Mouse (Mus musculus): ENCODE measurements around the gene Lcn5. TPM values are rescaled to one million over a fixed set of nuclear protein-coding genes. Genes with fewer than 3 reads are reported as not detected.

The Lcn5 gene
- polyA plus RNA-seq (2021; fragmentation: Nextera tagmentation) = not detected in 2 replicates
- long read RNA-seq, experiment 1 = 0 reads
- long read RNA-seq, experiment 2 = 0 reads

DNA sequence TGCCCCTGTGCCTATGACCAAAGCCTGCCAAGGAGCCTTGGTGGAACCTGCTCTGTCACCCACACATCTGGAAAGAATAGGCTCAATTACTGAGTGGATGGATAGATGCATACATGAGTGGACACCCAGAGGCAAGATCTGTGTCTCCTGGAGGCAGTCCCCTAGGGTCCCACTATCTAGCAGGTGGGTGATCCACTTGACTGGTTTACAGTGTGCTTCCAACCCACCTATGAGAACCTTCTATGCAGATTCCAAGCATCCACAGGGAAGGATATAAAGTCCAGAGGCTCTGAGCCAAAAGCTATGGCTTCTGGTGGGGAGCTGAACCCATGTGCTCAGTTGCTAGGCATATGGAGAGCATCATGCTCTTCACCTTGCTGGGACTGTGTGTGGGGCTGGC, at the start of gene Lcn5:
Lcn5 (plus strand) TSS at position 301 of the 400 bp plus-strand sequence.

DNA sequence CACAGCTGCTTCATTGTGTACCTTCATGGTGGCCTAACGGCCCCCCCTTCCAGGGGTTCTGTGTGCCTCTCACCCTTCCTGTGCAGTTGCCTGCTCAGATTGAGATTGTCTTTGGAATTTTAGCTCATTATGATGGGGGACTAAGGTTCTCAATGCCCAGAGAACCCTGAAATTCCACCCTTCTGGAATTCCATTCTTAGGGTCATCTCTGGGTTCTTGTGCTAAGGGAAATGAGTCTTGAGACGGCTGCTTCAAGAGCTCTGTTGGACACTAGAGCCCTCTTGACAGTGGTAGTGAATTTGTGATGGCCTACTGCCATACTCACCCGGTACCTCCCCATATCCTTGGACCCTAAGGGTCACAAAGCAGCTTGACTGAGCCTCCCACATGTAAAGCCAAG, 40.2 kb upstream of the Lcn5 start, which contains the start of gene Ccdc183:
Ccdc183 (minus strand) TSS at position 101 of the 400 bp plus-strand sequence.

DNA sequence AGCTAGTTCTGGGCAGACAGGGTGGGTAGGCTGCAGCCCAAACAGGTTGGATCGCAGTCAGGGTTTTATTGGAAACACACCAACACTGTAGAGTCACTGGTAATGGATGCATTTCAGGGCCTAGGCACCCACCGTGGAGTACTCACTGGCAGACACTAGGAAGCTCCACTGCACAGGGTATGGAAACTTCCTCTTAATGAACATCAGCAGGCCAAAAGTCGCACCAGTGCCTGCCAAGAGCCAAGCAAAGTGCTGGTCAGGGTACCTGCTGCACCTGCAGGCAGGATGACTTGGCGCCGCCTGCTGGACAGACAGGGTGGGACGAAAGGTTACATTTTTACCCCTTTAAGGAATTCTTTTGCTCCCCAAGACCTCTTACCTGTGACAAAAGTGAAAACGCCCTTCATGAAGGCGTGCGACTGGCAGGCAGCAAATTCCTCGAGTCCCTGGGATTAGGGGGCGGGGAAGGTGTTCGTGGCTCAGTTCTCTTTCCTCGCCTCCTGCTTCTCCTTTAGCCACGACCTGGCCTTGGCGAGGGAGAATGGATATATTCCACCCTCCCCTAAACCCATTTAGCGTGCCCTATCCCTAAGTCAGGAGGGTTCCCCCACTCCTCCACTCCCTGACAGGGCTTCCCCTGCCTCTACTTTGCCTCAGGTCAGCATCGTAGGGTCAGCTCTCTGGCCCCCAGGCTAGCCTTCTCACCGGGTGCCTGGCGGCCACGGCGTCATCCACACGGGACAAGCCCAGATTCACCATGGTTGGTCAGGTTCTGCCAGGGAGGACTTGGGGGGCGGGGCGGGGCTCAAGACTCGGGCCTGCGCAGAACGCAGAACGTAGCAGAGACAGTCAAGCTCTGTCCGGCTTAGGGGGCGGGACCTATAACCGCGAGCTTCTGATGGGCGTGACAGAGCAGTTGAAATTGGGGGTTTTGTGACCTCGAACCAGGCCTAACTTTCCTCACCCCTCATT, 36.2 kb upstream of the Lcn5 start, which contains the start of gene Tmem141:
Tmem141 (minus strand) TSS at position 777 of the 972 bp plus-strand sequence.

DNA sequence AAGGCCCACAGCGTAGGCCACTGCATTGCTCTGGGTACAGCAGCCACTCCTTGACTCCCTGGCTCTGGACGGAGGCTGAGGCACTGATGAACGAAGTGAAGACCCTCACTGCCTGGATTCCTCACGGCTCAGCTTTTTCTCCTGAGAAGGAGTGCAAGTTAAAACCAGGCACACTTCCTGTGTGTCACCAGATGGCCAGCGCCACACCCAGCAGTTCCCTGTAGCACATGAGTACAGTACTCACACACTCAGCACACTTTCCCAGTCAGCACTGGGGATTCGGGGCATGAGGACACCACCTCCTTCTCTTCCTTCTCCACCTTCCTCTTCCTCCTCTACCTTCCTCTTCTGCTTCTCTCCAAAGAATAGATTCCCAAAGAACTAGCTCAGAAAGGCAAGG, 29.9 kb upstream of the Lcn5 start, which contains the start of gene Fcna:
Fcna (minus strand) TSS at position 220 of the 400 bp plus-strand sequence.

DNA sequence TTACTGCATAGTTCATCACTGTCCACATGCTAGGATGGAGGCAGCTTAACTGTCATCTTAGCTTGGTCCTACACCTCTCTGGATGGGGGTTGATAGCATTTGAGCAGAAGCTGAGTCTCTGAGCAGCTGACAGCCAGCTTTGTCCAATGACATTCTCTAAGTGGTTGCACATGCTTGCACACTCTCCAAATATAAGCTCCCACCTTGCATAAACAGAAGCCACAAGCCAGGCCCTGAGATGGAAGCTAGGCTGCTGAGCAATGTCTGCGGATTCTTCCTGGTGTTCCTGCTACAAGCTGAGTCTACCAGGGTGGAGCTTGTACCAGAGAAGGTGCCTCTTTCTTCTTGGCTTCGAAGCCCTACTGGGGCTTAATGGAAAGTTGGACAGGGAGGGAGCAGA, 4.8 kb upstream of the Lcn5 start, which contains the start of gene Lcn8:
Lcn8 (plus strand) TSS at position 219 of the 400 bp plus-strand sequence.

DNA sequence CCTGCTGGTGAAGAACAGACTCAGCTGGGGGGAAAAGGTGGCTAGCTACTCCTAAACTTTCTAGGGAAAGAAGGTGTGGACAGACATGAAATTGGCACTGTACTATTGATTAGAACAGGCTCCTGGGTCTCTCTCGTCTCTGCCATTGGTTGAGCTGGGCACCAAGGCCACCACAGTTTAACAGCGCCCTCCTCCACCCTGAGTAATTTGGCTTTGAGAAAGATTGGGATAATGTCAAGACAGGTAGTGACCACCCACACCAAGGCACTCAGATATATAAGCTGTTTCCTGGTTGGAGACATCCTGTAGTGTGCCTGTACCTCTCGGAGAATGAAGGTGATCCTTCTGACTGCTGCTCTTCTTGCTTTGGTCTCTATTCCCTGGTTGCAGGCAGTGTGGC, 18.7 kb downstream of the Lcn5 start, which contains the start of gene Lcn6:
Lcn6 (plus strand) TSS at position 301 of the 400 bp plus-strand sequence.

DNA sequence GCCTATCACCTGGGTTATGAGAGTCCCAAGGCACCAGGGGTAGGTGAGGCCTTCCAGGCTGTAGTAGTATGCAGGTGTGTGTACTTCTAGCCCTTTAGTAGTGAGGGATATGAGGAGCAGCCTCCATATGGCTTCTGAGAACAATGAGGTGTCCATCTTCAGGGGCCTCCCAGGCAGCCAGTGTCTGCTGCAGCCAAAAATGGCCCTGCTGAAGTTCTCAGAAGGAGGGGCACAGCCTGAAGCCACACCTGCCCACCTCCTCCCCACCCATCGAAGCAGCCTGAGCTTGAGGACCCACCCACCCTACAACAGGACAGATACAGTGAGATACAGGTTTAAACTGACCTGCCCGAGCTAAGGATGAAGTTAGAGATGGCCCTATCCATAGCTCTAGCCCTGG, 24.7 kb downstream of the Lcn5 start, which contains the start of gene Lcn10:
Lcn10 (plus strand) TSS at position 301 of the 400 bp plus-strand sequence.

DNA sequence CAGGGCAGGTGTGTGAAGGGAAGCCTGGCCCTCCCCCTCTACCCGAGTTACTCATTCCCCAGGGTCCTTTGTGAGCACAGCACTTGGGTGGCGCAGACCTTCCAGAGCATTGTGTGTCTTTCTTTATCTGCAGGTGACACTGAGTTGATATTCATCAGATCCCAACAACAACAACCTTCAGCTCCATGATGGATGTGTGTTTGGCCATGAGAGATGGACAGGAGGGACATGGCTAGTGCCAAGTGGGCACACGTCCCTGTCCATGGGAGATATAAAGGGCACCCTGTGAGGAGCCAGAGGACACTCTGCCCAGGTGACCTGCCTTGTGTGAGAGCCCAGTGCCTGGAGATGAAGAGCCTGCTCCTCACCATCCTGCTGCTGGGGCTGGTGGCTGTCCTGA, 42.0 kb downstream of the Lcn5 start, which contains the start of gene Obp2a:
Obp2a (plus strand) TSS at position 301 of the 400 bp plus-strand sequence.

DNA sequence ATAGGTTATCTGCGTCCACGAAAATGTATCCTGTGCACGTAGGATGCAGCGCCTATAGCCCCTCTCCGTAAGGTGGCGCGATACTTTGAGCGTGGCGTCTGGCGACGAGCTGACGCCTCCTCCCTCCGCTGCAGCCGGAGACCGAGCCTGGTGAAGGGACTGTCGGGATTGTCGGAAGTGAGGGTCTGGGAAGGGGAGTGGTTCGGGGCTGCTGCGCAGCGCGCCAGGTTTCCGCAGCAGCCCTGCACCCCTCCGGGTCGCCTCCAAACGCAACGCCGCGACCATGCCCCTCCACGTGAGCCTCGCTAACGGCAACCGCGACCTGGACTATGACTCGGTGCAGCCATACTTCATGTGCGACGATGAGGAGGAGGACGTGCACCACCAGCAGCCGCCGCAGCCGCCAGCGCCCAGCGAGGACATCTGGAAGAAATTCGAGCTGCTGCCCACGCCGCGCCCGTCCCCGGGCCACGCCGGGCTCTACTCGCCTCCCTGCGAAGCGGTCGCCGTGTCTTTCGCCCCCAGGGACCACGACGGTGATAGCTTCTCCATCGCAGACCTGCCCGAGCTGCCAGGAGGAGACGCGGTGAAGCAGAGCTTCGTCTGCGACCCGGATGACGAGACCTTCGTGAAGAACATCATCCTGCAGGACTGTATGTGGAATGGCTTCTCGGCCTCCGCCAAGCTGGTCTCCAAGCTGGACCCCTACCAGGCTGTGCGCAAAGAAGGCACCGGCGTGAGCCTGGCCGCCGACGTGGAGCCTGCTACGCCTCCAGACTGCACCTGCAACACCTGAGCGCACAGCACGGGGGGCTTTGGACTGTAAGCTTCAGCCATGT, 49.1 kb downstream of the Lcn5 start, which contains the start of gene Bmyc:
Bmyc (plus strand) TSS at position 97 of the 839 bp plus-strand sequence.

Other genes with a start within 250 kb of the Lcn5 start
- gene Fut7, start 234.7 kb upstream of the Lcn5 start, polyA plus RNA-seq (2021; fragmentation: Nextera tagmentation) = 0.06 and 0.20 TPM in 2 replicates
- gene Abca2, start 229.2 kb upstream of the Lcn5 start, polyA plus RNA-seq (2021; fragmentation: Nextera tagmentation) = 33.0 and 34.1 TPM in 2 replicates
- gene Clic3, start 201.1 kb upstream of the Lcn5 start, polyA plus RNA-seq (2021; fragmentation: Nextera tagmentation) = 0.70 and 9.1 TPM in 2 replicates
- gene Paxx, start 196.9 kb upstream of the Lcn5 start, polyA plus RNA-seq (2021; fragmentation: Nextera tagmentation) = 111 and 116 TPM in 2 replicates
- 2,394 and 5,724 TPM in 2 replicates for gene Ptgds, start 187.9 kb upstream of the Lcn5 start, polyA plus RNA-seq (2021; fragmentation: Nextera tagmentation)
- gene Lcn12, start 164.0 kb upstream of the Lcn5 start, polyA plus RNA-seq (2021; fragmentation: Nextera tagmentation) = not detected in 2 replicates
- 124 and 134 TPM in 2 replicates for gene Fbxw5, start 157.2 kb upstream of the Lcn5 start, polyA plus RNA-seq (2021; fragmentation: Nextera tagmentation)
- 1.8 and 2.0 TPM in 2 replicates for gene C8g, start 156.2 kb upstream of the Lcn5 start, polyA plus RNA-seq (2021; fragmentation: Nextera tagmentation)
- 9.9 and 10.3 TPM in 2 replicates for gene Traf2, start 111.0 kb upstream of the Lcn5 start, polyA plus RNA-seq (2021; fragmentation: Nextera tagmentation)
- gene Edf1, start 100.1 kb upstream of the Lcn5 start, polyA plus RNA-seq (2021; fragmentation: Nextera tagmentation) = 801 and 843 TPM in 2 replicates
- 25.8 and 27.1 TPM in 2 replicates for gene Mamdc4, start 83.1 kb upstream of the Lcn5 start, polyA plus RNA-seq (2021; fragmentation: Nextera tagmentation)
- gene Phpt1, start 82.7 kb upstream of the Lcn5 start, polyA plus RNA-seq (2021; fragmentation: Nextera tagmentation) = 151 and 165 TPM in 2 replicates
- gene Ajm1, start 76.2 kb upstream of the Lcn5 start, polyA plus RNA-seq (2021; fragmentation: Nextera tagmentation) = 13.5 and 18.7 TPM in 2 replicates
- gene Rabl6, start 49.4 kb upstream of the Lcn5 start, polyA plus RNA-seq (2021; fragmentation: Nextera tagmentation) = 58.2 and 69.1 TPM in 2 replicates
- 0.83 and 1.1 TPM in 2 replicates for gene Ccdc183, start 40.3 kb upstream of the Lcn5 start, polyA plus RNA-seq (2021; fragmentation: Nextera tagmentation)
- 44.7 and 48.2 TPM in 2 replicates for gene Tmem141, start 35.9 kb upstream of the Lcn5 start, polyA plus RNA-seq (2021; fragmentation: Nextera tagmentation)
- 0.33 and 0.40 TPM in 2 replicates for gene Fcna, start 29.9 kb upstream of the Lcn5 start, polyA plus RNA-seq (2021; fragmentation: Nextera tagmentation)
- gene Lcn8, start 4.8 kb upstream of the Lcn5 start, polyA plus RNA-seq (2021; fragmentation: Nextera tagmentation) = not detected in 2 replicates
- gene Lcn6, start 18.8 kb downstream of the Lcn5 start, polyA plus RNA-seq (2021; fragmentation: Nextera tagmentation) = not detected in 2 replicates
- not detected in 2 replicates for gene Lcn10, start 24.8 kb downstream of the Lcn5 start, polyA plus RNA-seq (2021; fragmentation: Nextera tagmentation)
- not detected in 2 replicates for gene Obp2a, start 42.1 kb downstream of the Lcn5 start, polyA plus RNA-seq (2021; fragmentation: Nextera tagmentation)
- gene Bmyc, start 48.8 kb downstream of the Lcn5 start, polyA plus RNA-seq (2021; fragmentation: Nextera tagmentation) = 212 and 245 TPM in 2 replicates
- not detected in 2 replicates for gene Obp2b, start 79.1 kb downstream of the Lcn5 start, polyA plus RNA-seq (2021; fragmentation: Nextera tagmentation)
- gene Lcn3, start 107.6 kb downstream of the Lcn5 start, polyA plus RNA-seq (2021; fragmentation: Nextera tagmentation) = not detected in 2 replicates
- not detected in 2 replicates for gene Lcn11, start 119.1 kb downstream of the Lcn5 start, polyA plus RNA-seq (2021; fragmentation: Nextera tagmentation)
- not detected in 2 replicates for gene Gm13539, start 124.3 kb downstream of the Lcn5 start, polyA plus RNA-seq (2021; fragmentation: Nextera tagmentation)
- gene Glt6d1, start 157.9 kb downstream of the Lcn5 start, polyA plus RNA-seq (2021; fragmentation: Nextera tagmentation) = not detected in 2 replicates
- gene Lcn9, start 165.2 kb downstream of the Lcn5 start, polyA plus RNA-seq (2021; fragmentation: Nextera tagmentation) = not detected in 2 replicates
- 0.10 TPM in 1 of 2 replicates, not detected in the other for gene Sohlh1, start 189.3 kb downstream of the Lcn5 start, polyA plus RNA-seq (2021; fragmentation: Nextera tagmentation)
- 6.0 and 6.2 TPM in 2 replicates for gene Kcnt1, start 205.8 kb downstream of the Lcn5 start, polyA plus RNA-seq (2021; fragmentation: Nextera tagmentation)